Mouse (Mus musculus) thymus, postnatal 36 days (tissue): ENCODE data around the gene Hspbp1.
A peak's percentile ranks its signal among the peaks of the same experiment; 100 is the strongest.

Source experiments
- DNase-seq, 2 experiments: peaks; one replicate each; pipeline ENCODE4 v3.0.0; 2022; ENCODE audit warnings: mixed read lengths in 2 of 2

Hspbp1 gene

DNA sequence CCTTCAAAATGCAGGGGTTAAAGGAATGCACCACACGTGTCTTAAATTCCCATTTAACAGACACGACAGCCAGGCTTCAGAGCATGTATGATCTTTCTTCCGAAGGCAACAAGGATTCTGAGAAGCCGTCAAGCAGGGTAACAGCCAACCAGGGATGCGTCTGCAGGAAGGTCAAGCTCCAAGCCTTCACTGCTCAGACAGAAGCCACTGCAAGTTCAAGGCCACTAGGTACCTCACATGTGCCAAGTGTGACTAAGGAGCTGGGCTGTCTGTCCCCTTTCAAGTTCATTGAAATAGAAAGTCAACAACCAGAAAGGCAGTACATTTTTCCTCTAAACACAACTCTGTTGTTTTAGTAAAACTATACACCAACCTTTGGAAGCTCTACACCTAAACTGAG is 18.0 kb downstream of the Hspbp1 start:
- no peak for DNase-seq

DNA sequence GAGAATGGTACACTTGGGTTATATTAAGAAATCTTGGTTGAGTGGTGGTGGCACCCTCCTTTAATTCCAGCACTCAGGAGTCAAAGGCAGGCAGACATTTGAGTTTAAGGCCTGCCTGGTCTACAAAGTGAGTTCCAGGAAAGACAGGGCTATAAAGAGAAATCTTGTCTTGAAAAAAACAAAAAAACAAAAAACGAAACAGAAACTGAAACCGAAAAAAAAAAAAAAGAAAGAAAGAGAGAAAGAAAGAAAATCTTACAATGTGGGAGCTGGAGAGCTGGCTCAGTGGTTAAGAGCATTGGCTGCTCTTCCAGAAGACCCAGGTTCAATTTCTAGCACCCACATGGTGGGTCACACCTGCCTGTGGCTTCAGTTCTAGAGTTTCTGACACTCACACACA is 21.1 kb downstream of the Hspbp1 start:
- no peak for DNase-seq

DNA sequence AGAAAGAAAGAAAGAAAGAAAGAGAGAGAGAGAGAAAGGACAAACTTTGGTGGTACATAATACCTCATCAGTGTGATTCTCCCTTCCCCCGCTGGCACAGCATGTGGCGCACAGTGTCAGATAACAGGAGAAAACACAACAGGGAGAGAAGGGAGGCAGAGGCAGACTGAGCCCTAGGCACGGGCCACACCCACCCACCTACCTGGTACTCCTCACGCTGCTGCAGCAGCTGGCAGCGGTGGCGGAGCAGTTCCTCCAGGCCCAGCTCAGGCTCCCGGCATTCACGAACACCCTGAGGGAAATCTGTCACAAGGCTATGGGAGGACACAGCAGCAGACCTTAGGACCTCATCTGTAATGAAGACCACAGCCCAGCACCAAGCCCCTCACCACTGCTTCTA is 21.7 kb downstream of the Hspbp1 start:
- DNase-seq, result no peak

DNA sequence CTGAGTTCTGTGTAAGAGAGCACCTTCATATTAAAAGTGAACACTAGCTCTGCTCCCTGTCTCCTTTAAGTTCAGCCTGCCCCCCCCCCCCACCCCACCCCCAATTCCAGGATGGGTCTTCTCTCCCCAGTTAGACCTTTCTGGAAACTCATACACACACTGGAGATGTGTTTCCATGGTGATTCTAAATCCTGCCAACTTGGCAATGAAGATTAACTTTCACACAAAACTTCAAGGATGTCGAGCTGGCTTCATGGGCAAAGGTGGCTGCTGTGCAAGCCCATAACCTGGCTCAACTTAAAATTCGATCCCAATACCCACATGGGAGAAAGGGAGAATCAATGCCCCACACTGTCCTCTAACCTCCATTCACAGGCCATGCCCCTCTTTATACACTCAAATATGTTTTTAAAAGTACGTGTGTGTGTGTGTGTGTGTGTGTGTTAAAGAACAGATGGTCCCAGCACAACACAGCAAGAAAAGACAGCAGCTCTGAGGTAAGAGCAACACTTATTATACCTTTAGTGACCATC is 24.9 kb downstream of the Hspbp1 start:
- no peak for DNase-seq

DNA sequence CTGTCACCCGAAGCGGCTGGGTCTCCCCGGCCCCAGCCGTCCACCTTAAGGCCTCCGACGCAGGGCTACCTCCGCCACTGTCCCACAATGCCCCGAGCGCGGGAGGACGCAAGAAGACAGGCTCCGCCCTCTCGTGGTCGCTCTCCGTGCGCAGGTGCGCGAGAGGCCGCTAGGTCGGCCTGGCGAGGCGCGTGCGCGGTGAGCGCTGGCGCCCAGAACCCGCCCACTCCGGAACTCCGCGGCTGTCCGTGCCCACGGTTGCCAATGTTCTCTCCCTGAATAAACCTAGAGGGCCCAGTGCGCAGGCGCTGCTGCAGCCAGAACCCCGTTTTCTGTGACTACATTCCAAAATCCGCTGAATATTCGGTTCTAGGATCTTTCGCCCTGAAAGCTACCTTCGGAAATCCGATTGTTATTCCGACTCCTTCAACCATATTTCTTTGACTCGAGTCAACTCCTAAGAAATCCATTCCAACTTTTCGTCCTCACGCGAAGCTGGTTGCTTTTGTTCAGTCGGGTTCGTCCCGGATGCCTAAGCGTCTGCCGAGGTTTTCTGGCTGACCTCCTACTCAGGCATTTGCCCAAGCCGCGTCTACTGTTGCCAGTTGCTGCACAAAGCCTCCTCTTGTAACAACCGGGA is 25.8 kb downstream of the Hspbp1 start, which contains the start of gene Ppp6r1:
Ppp6r1 (minus strand) TSS at position 108 of the 640 bp plus-strand sequence.
- peak; percentile 96 to 98 for DNase-seq

DNA sequence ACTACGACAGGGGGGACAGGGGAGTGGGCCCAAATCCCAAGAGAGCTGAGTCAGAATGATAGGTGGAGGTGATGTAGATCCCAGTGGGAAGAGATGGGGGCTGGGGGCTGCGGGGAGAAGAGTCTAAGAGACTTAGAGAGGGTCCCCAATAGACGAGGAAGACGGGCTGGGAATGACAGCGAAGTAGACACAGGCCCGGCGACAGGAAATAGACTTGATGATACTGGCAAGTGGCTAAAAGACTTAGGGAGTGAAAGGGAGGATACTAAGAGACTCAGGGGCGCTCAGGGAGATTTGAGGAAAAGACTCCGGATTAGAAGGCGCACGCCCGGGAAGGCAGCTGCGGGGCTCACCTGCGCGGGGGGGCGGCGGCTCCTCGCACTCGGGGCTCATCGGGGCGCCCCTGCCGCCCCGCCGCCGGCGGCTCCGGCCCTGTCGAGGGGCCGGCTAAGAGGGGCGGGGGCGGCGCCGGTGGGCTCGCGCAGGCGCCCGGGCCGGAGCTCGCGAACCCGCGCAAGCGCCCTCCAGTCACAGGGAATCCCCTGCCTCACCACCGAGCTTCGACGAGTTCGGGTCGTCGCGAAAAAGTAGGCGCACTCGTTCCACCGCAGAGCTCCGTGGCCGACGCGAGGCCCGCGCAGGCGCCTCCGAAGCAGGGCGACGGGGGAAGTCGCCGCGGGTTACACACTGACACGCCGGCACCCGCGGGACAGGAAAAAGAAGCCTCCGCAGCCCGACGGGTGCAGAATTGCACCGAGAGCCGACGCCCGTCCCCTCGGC is 26.6 kb downstream of the Hspbp1 start:
- DNase-seq, result peak in 1 of 2 experiments; percentile 62

DNA sequence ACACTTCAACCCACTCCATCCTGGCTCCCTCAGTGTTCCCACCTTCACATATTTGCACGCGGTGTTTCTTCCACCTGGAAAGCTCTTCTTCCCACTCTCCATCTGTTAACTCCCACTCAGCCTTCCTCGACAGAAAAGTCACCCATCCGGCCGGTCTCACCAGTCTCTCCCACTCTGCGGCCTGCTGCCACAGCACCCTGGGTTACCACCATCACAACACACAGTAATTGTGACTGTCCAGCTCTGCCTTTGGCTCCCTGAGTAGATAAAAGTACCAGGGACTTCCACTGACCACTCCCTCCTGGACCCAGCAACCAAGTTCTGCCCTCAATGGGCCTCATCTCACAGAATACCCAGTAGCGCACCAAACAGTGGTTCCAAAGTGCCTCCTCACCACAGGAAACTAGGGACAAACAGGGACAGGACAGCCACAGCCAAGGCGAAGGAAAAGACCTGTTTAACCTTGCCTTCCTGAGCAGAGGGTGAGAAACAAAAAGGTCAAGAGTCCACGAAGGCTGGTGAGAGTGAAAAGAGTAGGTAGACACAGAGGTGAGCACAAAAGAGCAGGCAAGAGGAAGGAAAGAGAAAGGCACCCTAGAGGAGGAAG is 27.2 kb downstream of the Hspbp1 start:
- DNase-seq, result no peak

DNA sequence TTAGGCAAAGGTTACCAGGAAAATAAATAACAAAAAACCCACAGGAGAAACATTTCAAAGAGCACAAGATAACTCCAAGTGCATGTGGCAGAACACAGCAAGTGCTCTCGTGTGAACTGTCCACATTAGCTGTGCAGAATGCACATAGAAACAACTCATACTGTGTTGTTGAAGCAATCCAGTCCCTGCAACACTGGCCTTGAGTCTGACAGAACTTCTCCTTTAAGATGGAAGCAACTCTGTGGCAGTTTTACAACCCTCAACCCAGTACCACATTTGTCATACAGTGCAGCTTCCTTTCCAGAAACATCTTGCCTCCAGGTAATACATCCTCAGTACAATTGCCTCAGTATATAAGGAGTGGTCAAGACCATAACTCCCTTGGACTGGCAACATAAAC is 28.1 kb downstream of the Hspbp1 start:
- no peak for DNase-seq

DNA sequence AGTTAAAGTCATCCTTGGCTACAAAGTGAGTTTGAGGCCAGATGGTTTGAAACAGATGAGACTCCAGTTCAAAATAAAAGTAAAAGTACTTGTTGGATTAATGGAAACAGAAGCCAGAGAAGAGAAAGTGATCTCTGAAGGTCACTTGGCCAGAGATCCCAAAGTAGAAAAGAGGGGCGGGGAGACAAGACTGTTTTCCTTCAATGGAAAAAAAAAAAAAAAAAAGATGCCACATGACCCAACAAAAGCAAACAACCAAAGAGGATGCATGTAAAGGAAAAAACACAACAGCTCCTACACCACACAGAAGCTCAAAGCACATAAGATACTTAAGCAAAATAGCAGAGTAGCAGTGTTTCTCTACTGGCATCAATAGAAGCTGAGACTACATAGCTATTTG is 29.0 kb downstream of the Hspbp1 start:
- DNase-seq, result no peak

DNA sequence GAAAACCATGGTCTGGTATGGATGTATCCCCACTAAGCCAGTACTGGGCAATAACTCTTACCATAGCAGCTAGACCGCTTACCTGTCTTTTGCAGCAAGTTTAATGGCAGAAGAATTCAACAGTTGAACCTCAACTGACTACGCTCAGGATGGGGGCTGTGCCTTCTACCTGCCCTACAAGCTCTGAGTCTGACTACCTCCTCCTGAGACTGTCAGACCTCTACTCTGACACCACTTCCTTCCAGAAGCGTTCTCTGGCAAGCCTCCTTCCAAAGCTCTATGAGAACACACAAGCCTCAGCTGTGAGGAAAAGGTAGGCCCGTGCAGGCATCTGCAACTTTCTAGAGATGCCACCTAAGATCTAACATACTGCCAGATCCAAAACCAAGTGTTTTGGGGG is 29.5 kb downstream of the Hspbp1 start:
- DNase-seq, result peak; percentile 55 to 62

DNA sequence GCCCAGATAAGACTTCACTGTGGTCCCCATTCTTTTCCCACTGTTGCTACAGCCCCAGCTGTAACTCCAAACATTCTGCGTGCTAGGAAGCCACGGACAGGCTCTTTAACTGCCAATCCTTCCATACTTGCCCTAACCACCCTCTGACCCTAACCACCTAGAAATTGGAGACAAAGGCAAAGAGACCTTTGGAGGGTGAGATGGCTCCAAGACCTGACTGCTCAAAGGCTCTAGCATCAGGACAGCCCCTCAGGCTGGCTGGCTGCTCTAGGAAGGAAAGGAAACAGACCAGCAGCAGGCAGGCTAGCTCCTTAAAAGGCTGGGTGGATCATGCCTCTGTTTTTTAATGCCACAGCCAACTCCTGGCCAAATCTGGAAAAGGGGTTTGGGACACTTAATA is 30.6 kb downstream of the Hspbp1 start:
- peak; percentile 43 to 51 for DNase-seq

DNA sequence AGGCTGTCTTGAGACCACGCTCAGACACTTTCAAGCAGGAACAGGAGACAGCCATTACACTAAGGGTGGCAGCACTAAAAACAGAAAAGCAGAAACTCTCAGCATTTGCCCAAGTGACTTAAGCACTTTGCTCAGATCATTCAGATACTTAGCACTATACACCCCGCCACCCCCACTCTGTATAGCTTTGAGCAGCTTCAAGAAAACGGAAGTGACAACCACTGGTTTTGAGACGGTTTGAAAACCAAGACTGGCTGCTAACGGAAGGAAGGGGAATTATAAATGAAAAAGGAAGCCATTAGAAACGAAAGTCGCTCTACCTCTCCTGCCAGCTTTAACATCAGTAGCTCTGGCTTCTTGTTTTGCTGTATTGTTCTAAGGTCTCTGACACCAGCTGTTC is 31.1 kb downstream of the Hspbp1 start:
- peak; percentile 74 to 82 for DNase-seq

DNA sequence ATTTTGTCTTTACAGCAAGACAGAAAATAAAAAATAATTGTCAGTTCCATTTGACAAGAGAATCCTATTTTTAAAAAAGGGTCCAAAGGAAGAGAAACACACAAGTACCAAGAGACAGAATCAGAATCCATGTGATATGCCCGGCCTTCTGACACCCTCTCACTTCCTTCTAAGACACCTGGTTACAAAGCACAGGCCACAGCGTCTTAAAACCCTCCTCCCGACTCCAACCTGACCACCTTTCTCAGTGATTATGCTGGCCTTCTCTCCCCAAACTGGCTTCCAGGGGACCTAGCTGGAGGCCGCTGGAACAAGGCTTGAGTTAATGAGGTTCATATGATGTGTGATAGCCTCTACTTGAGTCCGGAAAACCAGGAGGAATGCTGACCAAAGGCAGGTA is 31.5 kb downstream of the Hspbp1 start:
- DNase-seq, result peak in 1 of 2 experiments; percentile 31

DNA sequence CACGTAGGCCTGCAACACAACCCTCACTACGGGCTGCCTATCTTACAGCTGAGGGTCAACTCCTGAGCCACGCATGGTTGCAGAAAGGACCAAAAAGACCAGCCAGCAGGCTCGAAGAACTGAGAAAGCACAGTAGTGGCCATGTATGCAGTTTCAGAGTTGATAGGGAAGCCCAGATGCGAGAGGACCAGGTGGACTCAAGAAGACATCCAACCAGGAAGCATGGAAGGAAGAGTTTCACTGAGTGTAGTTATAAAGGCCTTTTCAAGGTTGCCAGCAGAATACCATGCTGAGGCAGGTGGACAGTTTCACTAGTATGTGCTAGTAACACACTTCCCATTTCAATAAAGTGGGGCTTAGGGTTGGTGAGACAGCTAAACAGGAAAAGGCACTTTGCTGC is 32.1 kb downstream of the Hspbp1 start:
- no peak for DNase-seq

DNA sequence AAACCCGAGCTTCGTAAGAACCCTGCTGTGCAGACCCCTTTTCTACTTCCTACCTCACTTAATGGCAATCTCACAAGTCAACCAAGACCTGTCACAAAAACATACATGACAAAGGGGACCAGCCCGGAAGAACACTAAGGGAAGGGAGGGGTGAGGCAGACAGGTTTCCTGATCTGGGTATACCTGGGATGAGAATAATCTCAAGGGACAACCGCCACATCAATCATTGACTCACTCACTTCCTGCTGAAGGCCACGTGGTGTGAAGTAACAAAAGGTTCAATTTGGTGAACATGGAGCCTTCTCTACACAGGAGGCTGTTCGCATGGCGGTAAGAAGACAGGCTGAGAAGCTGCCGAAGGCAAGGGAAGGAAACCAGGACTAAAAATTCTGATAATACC is 33.3 kb downstream of the Hspbp1 start:
- DNase-seq, result peak; percentile 48 to 57

DNA sequence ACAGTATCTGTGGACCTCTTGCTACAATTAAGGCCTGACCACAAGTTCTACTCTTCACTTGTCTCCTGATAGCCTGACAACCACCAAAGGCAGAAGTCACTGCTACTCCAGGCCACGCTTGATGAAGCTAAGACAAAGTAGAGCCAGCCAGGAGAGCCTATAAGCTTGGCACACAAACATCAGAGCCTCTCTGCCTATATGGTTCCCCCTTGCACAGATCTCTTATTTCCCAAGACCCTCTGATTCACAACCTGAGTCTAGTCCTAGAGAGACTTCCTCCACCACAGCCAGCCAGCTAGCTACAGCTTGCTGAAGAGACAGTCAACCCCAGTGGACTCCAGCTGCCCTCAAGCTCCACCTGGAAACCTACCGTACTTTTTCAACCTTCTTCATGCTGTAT is 36.9 kb downstream of the Hspbp1 start:
- no peak for DNase-seq

DNA sequence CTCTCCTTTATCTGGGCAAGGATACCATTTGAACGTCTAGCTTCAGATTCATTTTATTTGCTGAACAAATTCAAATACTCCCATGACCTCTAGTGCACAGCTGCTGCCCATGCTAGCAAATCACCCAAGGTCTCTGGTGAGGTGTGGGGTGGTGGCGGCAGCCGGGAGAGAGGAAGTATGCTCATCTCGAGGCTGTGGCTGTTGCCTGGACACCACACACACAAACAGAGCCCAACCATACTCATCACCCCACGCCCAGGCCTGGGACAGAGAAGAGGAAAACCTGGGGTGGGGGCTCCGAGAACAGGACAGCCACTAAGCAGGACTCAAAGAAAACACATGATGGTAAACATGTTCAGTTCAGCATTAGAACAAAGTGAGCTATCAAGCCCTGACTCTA is 37.6 kb downstream of the Hspbp1 start:
- no peak for DNase-seq

DNA sequence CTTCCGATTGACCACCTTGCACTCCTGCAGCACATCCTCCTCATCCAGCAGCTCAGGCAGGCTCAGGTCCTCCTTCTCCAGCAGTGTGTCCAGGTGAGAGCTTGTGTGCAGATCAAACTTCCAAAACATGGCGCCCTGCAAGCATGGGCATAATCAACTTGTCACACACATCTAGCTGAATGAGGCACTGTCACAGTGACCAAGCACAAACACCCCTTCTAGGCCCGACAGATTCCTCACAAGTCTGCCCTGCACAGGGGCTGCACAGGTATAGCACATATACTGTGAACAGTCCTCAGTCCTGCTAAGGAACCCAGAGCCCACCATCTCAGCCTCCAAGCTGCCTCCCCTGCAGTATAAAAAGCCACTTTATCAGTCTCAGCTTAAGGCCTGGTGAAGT is 38.1 kb downstream of the Hspbp1 start:
- no peak for DNase-seq

DNA sequence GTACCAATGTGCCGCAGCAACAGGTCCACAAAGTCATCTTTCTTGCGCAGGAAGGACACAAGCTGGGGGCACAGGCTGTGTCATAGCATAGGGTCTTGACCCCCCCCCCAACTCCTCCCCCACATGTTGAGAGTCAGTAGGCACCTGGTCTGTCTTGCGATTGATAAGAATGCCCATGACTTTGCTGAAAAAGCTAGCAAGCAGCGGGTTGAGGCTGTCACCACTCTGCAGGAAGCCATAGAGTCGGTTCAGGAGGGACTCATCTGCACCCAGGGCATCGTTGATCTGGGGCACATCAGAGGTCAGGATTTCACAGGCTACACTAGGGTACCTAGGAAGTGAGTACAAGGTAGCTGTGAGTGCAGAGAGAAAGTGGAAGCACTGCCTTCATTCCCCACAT is 41.6 kb downstream of the Hspbp1 start:
- no peak for DNase-seq

DNA sequence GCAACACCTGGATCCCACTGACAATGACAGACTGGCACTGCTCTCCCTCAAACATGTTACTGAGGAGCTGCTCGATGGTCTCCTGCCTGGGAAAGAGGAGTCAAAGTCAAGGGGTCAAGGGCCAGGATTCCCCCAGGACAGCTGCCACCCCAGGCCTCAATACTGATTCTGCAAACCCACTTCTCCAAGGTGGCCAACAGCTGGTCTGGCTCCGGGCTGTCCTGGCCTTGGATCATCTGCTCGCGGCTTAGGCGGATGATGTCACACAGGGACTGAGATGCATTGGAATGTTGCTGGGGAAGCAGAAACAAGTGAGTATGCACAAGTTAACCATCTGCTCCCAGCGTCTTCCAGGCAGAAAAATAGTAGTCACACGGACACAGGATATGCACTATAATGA is 42.9 kb downstream of the Hspbp1 start:
- DNase-seq, result no peak

DNA sequence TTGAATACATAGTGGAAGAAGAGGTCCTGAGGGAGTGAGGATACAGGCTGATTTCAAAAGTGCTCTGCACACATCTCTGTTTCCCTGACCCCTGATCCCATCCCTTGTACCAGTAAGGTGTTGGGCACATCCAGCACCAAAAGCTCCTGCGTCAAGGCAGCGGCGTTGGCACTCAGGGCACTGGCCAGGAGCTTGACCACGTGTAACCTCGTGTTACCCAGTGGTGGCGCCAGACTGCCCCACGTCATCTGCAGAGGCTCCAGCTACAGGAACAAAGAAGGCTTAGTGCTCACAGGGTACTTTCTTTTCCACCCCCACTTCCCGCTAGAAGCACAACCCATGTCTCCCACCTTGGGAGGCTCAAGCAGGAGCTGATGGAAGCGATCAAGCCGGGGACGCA is 43.7 kb downstream of the Hspbp1 start:
- DNase-seq, result no peak

DNA sequence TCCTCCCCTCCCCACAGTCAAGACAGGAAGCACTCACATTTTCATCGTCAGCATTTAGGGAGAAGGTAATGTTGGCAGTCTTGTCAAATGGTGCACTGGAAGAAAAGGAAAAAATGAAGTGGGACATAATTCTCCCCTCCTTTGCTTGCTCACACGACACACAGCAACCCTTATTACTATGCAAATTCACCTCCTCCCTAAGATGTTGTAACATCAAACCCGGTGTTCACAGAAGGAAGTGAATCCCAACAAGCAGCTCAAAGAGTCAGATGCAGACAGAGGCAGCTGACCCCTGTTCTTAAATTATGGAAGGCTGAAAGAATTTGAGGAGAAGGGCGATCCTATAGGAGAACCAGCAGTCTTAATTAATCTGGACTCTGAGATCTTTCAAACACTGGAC is 48.7 kb downstream of the Hspbp1 start:
- DNase-seq, result no peak

DNA sequence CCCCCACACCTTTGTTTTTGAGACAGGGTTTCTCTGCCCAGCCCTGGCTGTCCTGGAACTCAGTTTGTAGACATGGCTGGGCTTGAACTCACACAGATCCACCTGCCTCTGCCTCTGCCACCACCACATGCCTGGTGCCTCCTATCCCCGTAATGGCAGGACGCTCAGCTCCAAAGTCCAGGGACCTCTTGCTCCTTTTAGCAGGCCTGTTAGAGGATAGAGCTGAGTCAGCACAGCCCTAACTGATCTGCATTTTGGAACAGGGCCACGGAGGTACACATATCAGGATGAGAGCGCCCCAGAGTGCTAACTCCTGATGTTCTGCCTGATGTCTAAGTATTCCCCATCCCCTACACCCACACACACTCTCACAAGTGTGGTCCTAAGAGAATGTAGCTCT is 53.8 kb downstream of the Hspbp1 start, which contains the start of gene Tmem86b:
Tmem86b (minus strand) TSS at position 392 of the 400 bp plus-strand sequence.
- DNase-seq, result no peak

DNA sequence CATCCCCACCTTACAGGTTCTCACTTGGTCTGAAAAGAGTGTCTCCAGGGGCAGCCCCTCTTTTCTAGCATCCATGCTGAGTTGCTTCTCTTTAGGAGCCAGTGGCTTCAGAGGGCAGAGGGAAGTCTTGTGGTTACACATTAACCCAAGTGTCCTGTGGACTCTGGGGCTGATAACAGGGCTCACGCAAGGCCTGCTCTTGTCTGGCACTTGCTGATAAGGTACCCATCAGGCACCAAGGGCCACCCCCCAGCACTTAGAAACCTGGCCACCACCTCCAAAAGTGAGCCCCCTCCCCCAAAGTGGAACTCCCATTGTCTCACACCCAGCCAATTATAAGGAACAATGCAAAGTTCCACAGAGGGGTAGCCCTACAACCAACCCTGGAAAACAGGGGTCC is 54.7 kb downstream of the Hspbp1 start:
- no peak for DNase-seq
